Mouse (Mus musculus): Measurements from ENCODE around the gene Hps1.

GRCm38 (mm10) chr19:42716507-42716906 lies 63.3 kb downstream of the Hps1 start:
- TF ChIP-seq CTCF (IDR thresholded peaks at IDR 0.05; ENCODE audit: extremely low read depth, insufficient read length, insufficient replicate concordance, low read depth, low read length) (no peak), POLR2A (IDR thresholded peaks at IDR 0.05; ENCODE audit: low read depth, low read length) (no peak)

Measured in small intestine, adult 2 months (tissue).